Mouse (Mus musculus) right cerebral cortex, postnatal 36 days (tissue): ENCODE measurements around the gene Mllt10.
"Not testable (repeated sequence)": the region's sequence is repeated elsewhere in the genome, so short reads cannot be mapped to it uniquely, and the experiment has no call there.

Source experiments
- DNase-seq, 2 experiments: peaks; one replicate each; pipeline ENCODE4 v3.0.0; 2022; ENCODE audit warnings: low spot score in 2 of 2, mixed read lengths in 1 of 2

The Mllt10 gene

GRCm38 (mm10) chr2:18087695-18088094, 32.7 kb downstream of the Mllt10 start:
- not testable (repeated sequence) for DNase-seq

GRCm38 (mm10) chr2:18093858-18094257, 38.8 kb downstream of the Mllt10 start:
- DNase-seq: no peak

- no peak for DNase-seq
These were observed 39.3 kb downstream of the Mllt10 start for GRCm38 (mm10) chr2:18094319-18094718.

GRCm38 (mm10) chr2:18095804-18096203, 40.8 kb downstream of the Mllt10 start:
- no peak for DNase-seq

GRCm38 (mm10) chr2:18100914-18101313, 45.9 kb downstream of the Mllt10 start:
- DNase-seq: no peak

- DNase-seq: no peak
These were observed 52.5 kb downstream of the Mllt10 start for GRCm38 (mm10) chr2:18107561-18107960.

- no peak for DNase-seq
These were observed 53.2 kb downstream of the Mllt10 start for GRCm38 (mm10) chr2:18108214-18108613.

GRCm38 (mm10) chr2:18111411-18111810, 56.4 kb downstream of the Mllt10 start:
- DNase-seq: no peak

GRCm38 (mm10) chr2:18116432-18116831, 61.4 kb downstream of the Mllt10 start:
- DNase-seq: no peak

- DNase-seq: no peak
These were observed 83.1 kb downstream of the Mllt10 start for GRCm38 (mm10) chr2:18138131-18138530.

GRCm38 (mm10) chr2:18139646-18140045, 84.6 kb downstream of the Mllt10 start:
- no peak for DNase-seq

GRCm38 (mm10) chr2:18156131-18156530, 101.1 kb downstream of the Mllt10 start:
- no peak for DNase-seq

GRCm38 (mm10) chr2:18159426-18159825, 104.4 kb downstream of the Mllt10 start:
- DNase-seq: no peak

GRCm38 (mm10) chr2:18160992-18161391, 106.0 kb downstream of the Mllt10 start:
- no peak for DNase-seq

- no peak for DNase-seq
These were observed 110.5 kb downstream of the Mllt10 start for GRCm38 (mm10) chr2:18165511-18165910.

- DNase-seq: no peak
These were observed 114.3 kb downstream of the Mllt10 start for GRCm38 (mm10) chr2:18169174-18169948.

GRCm38 (mm10) chr2:18175234-18175633, 120.2 kb downstream of the Mllt10 start:
- DNase-seq: no peak

- DNase-seq: no peak
These were observed 121.2 kb downstream of the Mllt10 start for GRCm38 (mm10) chr2:18176235-18176634.

- DNase-seq: no peak
These were observed 125.3 kb downstream of the Mllt10 start for GRCm38 (mm10) chr2:18180323-18180722.

GRCm38 (mm10) chr2:18181631-18182030, 126.6 kb downstream of the Mllt10 start:
- DNase-seq: no peak

GRCm38 (mm10) chr2:18183079-18183478, 128.0 kb downstream of the Mllt10 start:
- DNase-seq: no peak

GRCm38 (mm10) chr2:18188367-18188766, 133.3 kb downstream of the Mllt10 start:
- DNase-seq: no peak

GRCm38 (mm10) chr2:18195285-18195684, 140.2 kb downstream of the Mllt10 start:
- no peak for DNase-seq
